In the genomic region with DNA sequence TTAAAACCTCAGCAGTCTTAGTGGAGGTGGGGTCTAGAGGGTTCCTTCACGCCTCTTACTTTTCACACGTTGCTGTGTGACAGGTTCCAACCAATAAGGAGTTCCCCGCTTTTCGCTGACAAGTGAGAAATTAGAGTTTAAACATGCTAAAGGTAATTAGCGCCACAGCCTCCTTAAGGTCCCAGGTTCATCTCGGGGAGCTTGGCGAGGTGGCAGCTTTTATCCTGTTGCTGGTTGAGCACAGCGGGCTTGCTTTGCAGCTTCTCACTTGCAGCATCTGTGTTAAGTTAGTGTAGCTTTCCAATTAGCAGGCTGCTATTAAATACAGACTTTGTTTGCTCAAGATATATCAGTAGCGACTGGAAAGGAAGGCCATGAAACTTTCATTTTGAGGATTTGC, we compare ENCODE assay signal across 24 mouse cellular contexts.
DNase-seq lines count a peak whose midpoint lies in the region; ATAC-seq and TF ChIP-seq lines count a peak whose summit lies in the region.
"Had no signal": no experiment of that assay in that cellular context is flagged by ENCODE, and none has a peak within 500 bp of the region (broad histone marks: within the 10 kb centered on the region; RNA-seq: fewer than 3 reads in every experiment).

No protein-coding gene starts in this region.

- no peaks in the 10 kb centered on the region for H3K27me3 ChIP-seq in forebrain, embryonic 12.5 days
- H3K27me3 ChIP-seq in forebrain, embryonic 11.5 days (ENCODE audit: control insufficient read depth, insufficient read depth, low read length) = no peaks in the 10 kb centered on the region
- H3K27me3 ChIP-seq in forebrain, embryonic 15.5 days = no peaks in the 10 kb centered on the region
- H3K27me3 ChIP-seq in limb, embryonic 12.5 days = no peaks in the 10 kb centered on the region
- H3K27me3 ChIP-seq: embryonic facial prominence, embryonic 12.5 days; heart, embryonic 15.5 days; liver, embryonic 12.5 days had no signal

- no peak for TF ChIP-seq POLR2A in brain, embryonic 14.5 days (IDR thresholded peaks at IDR 0.05; ENCODE audit: borderline replicate concordance, extremely low read depth, insufficient read depth, insufficient read length, poor library complexity, severe bottlenecking)

- H3K36me3 ChIP-seq in forebrain, embryonic 12.5 days (replicated peaks) = no peaks in the 10 kb centered on the region
- no peaks in the 10 kb centered on the region for H3K36me3 ChIP-seq in forebrain, embryonic 11.5 days (ENCODE audit: control insufficient read depth, insufficient read depth, low read length)
- H3K36me3 ChIP-seq in forebrain, embryonic 15.5 days = no peaks in the 10 kb centered on the region
- H3K36me3 ChIP-seq in limb, embryonic 12.5 days = no peaks in the 10 kb centered on the region
- H3K36me3 ChIP-seq: embryonic facial prominence, embryonic 12.5 days; heart, embryonic 15.5 days; liver, embryonic 12.5 days had no signal

- H3K4me2 ChIP-seq in forebrain, embryonic 12.5 days = no peak overlapping the region
- H3K4me2 ChIP-seq in forebrain, embryonic 11.5 days (ENCODE audit: low read depth, low read length, severe bottlenecking) = no peak overlapping the region
- no peak overlapping the region for H3K4me2 ChIP-seq in forebrain, embryonic 15.5 days (replicated peaks)
- peak overlapping the region; percentile 15 for H3K4me2 ChIP-seq in limb, embryonic 12.5 days
- H3K4me2 ChIP-seq: embryonic facial prominence, embryonic 12.5 days; heart, embryonic 15.5 days; liver, embryonic 12.5 days; midbrain, embryonic 11.5 days had no signal

- DNase-seq in forebrain, embryonic 11.5 days (ENCODE audit: low spot score) = no peak
- peak; percentile 88 for DNase-seq in brain, embryonic 14.5 days (ENCODE audit: low read depth)
- no peak for DNase-seq in right cerebral cortex, postnatal 10 days (ENCODE audit: low spot score in 2 of 2)
- DNase-seq in gastrocnemius, postnatal 25 days = no peak
- DNase-seq: adrenal gland, postnatal 25 days; cerebellum, adult 11 months; cerebellum, adult 9-10 months; cerebellum, postnatal 36 days; kidney, adult 9 months; kidney, postnatal 10 days; liver, postnatal 0 days; lung, postnatal 36 days; right cerebral cortex, postnatal 4 days; thymus, adult 2 months; thymus, postnatal 36 days had no signal

- WGBS in forebrain, embryonic 12.5 days = 57% methylated on average over 9 of the region's 9 CpGs
- WGBS in forebrain, embryonic 11.5 days = 68% methylated on average over 9 of the region's 9 CpGs
- 43% methylated on average over 9 of the region's 9 CpGs for WGBS in forebrain, embryonic 15.5 days
- WGBS in limb, embryonic 12.5 days = 14% methylated on average over 9 of the region's 9 CpGs

- H3K4me1 ChIP-seq in forebrain, embryonic 12.5 days = peaks cover 8% of the 10 kb centered on the region; the same call in 1 of the 2 replicates
- H3K4me1 ChIP-seq in forebrain, embryonic 11.5 days (replicated peaks; ENCODE audit: control insufficient read depth, insufficient read depth, low read length) = no peaks in the 10 kb centered on the region
- H3K4me1 ChIP-seq in forebrain, embryonic 15.5 days = peaks cover 33% of the 10 kb centered on the region
- H3K4me1 ChIP-seq in limb, embryonic 12.5 days (replicated peaks) = peaks cover 18% of the 10 kb centered on the region
- H3K4me1 ChIP-seq: embryonic facial prominence, embryonic 12.5 days; heart, embryonic 15.5 days; liver, embryonic 12.5 days had no signal

- H3K27ac ChIP-seq in forebrain, embryonic 12.5 days = no peak overlapping the region
- no peak overlapping the region for H3K27ac ChIP-seq in forebrain, embryonic 11.5 days (ENCODE audit: low read depth, low read length)
- H3K27ac ChIP-seq in forebrain, embryonic 15.5 days (replicated peaks) = peak overlapping the region; percentile 13; the same call in 1 of the 2 replicates
- H3K27ac ChIP-seq in limb, embryonic 12.5 days = no peak overlapping the region
- H3K27ac ChIP-seq: embryonic facial prominence, embryonic 12.5 days; heart, embryonic 15.5 days; liver, embryonic 12.5 days had no signal

- no peak overlapping the region for H3K4me3 ChIP-seq in forebrain, embryonic 12.5 days (replicated peaks)
- no peak overlapping the region for H3K4me3 ChIP-seq in forebrain, embryonic 11.5 days (ENCODE audit: low read depth, low read length)
- H3K4me3 ChIP-seq in forebrain, embryonic 15.5 days = no peak overlapping the region
- no peak overlapping the region for H3K4me3 ChIP-seq in limb, embryonic 12.5 days (replicated peaks)
- H3K4me3 ChIP-seq: embryonic facial prominence, embryonic 12.5 days; heart, embryonic 15.5 days; liver, embryonic 12.5 days had no signal

- H3K9ac ChIP-seq in forebrain, embryonic 12.5 days = no peak overlapping the region
- no peak overlapping the region for H3K9ac ChIP-seq in forebrain, embryonic 11.5 days (ENCODE audit: low read length)
- no peak overlapping the region for H3K9ac ChIP-seq in forebrain, embryonic 15.5 days (replicated peaks)
- no peak overlapping the region for H3K9ac ChIP-seq in limb, embryonic 12.5 days (replicated peaks)
- H3K9ac ChIP-seq: embryonic facial prominence, embryonic 12.5 days; heart, embryonic 15.5 days; liver, embryonic 12.5 days; liver, postnatal 0 days had no signal

- peak; percentile 17; the same call in 1 of the 2 replicates for ATAC-seq in forebrain, embryonic 12.5 days (ENCODE audit: low FRiP score)
- ATAC-seq in forebrain, embryonic 11.5 days (replicated peaks; ENCODE audit: low FRiP score) = no peak
- 0 out of 2 replicates have a peak, but pooled peaks have one; percentile 32 for ATAC-seq in forebrain, embryonic 15.5 days (replicated peaks)
- ATAC-seq in limb, embryonic 12.5 days (ENCODE audit: insufficient number of reproducible peaks, insufficient read depth, low FRiP score, low TSS enrichment, low read depth) = no peak
- ATAC-seq: intestine, embryonic 16.5 days; liver, embryonic 12.5 days; liver, postnatal 0 days; midbrain, embryonic 16.5 days had no signal

- no peak for TF ChIP-seq CTCF in brain, embryonic 14.5 days (IDR thresholded peaks at IDR 0.05; ENCODE audit: borderline replicate concordance, extremely low read depth, insufficient read depth, insufficient read length)

- H3K9me3 ChIP-seq in forebrain, embryonic 12.5 days = no peaks in the 10 kb centered on the region
- no peaks in the 10 kb centered on the region for H3K9me3 ChIP-seq in forebrain, embryonic 11.5 days (ENCODE audit: control insufficient read depth, low read length)
- no peaks in the 10 kb centered on the region for H3K9me3 ChIP-seq in forebrain, embryonic 15.5 days
- H3K9me3 ChIP-seq in limb, embryonic 12.5 days = no peaks in the 10 kb centered on the region
- H3K9me3 ChIP-seq: embryonic facial prominence, embryonic 12.5 days; heart, embryonic 15.5 days; liver, embryonic 12.5 days had no signal

Comparison
In these comparisons a context has a peak if more than half of its experiments do, and no peak if none do; other contexts are left out.
1. ATAC-seq: peak in forebrain, embryonic 12.5 days (single experiment) and forebrain, embryonic 15.5 days (single experiment); none in forebrain, embryonic 11.5 days (single experiment) and limb, embryonic 12.5 days (single experiment).